Mouse (Mus musculus): ENCODE data around the gene Trf.

Trf gene

GRCm38 (mm10) chr9:103154568-103154967 is 75.7 kb downstream of the Trf start:
- no peak for DNase-seq (ENCODE audit: low read depth, low spot score)
